Mouse (Mus musculus) liver, adult 10 weeks (tissue): Measurements from ENCODE around the gene Synm. TPM values are rescaled to one million over a fixed set of nuclear protein-coding genes. Genes with fewer than 3 reads are reported as not detected.

ENCODE experiments used
- polyA plus RNA-seq: library from polyadenylated mRNA; stranded (reverse); fragments of 350-450 nt; fragmentation: Illumina TruSeq; extraction: RNeasy Lipid Tissue Mini Kit (QIAGEN cat#74804); gene quantifications from one replicate; pipeline ENCODE4 v1.2.3, GENCODE M21; 2014; ENCODE audit warnings: low read depth, low replicate concordance

Synm gene
- 0.24 TPM for polyA plus RNA-seq

DNA sequence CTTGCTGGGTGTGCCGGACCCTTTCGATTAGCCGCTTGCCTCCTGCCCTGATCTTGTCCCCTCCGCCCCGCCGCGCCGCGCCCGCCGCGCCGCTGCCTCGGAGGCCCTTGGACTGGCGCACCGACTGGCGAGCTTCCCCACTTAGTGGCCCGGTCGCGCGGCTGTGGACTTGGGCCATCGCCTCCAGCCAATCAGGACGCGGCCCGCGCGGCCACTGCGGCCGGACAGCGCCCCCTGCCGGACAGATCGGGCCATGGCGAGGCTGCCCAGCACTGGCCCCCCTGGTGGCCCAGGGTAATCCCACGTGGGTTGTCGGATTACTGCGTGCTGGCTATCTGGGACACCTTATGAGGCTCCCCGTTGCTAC lies at the start of gene Synm:
Gene Synm (minus strand): TSS at position 114 of the 367 bp plus-strand sequence.

Other genes starting within 250 kb of the Synm start
- gene Lrrc28, start 114.5 kb downstream of the Synm start, polyA plus RNA-seq = 19.5 TPM
- 54.2 TPM for gene Ttc23, start 112.3 kb downstream of the Synm start, polyA plus RNA-seq
- gene Igf1r, start 193.1 kb upstream of the Synm start, polyA plus RNA-seq = 0.45 TPM